Mouse (Mus musculus) fat pad, adult 2 months (tissue): Measurements from ENCODE around the gene Utp11.

Source experiments
- DNase-seq: peaks from one replicate; pipeline ENCODE4 v3.0.0-alpha.2; 2011; ENCODE audit warnings: low read depth, low spot score; ENCODE audit errors: extremely low read depth

The Utp11 gene

GRCm38 (mm10) chr4:124672347-124673320, 20.8 kb downstream of the Utp11 start:
- no peak for DNase-seq

GRCm38 (mm10) chr4:124671583-124671982, 21.8 kb downstream of the Utp11 start:
- DNase-seq: no peak

GRCm38 (mm10) chr4:124670232-124670631, 23.2 kb downstream of the Utp11 start:
- DNase-seq: no peak

- no peak for DNase-seq
Measured at GRCm38 (mm10) chr4:124668078-124668477, 25.3 kb downstream of the Utp11 start.

GRCm38 (mm10) chr4:124667476-124668033, 25.8 kb downstream of the Utp11 start:
- no peak for DNase-seq

- no peak for DNase-seq
Measured at GRCm38 (mm10) chr4:124664604-124665003, 28.8 kb downstream of the Utp11 start.

GRCm38 (mm10) chr4:124664185-124664584, 29.2 kb downstream of the Utp11 start:
- DNase-seq: no peak

- no peak for DNase-seq
Measured at GRCm38 (mm10) chr4:124663034-124663433, 30.4 kb downstream of the Utp11 start.

- no peak for DNase-seq
Measured at GRCm38 (mm10) chr4:124660603-124661002, 32.8 kb downstream of the Utp11 start.

GRCm38 (mm10) chr4:124659251-124660217, 33.9 kb downstream of the Utp11 start:
- no peak for DNase-seq

GRCm38 (mm10) chr4:124658412-124658851, 35.0 kb downstream of the Utp11 start:
- no peak for DNase-seq

GRCm38 (mm10) chr4:124657781-124658180, 35.6 kb downstream of the Utp11 start:
- no peak for DNase-seq

GRCm38 (mm10) chr4:124656854-124657650, 36.3 kb downstream of the Utp11 start:
- DNase-seq: no peak

- no peak for DNase-seq
Measured at GRCm38 (mm10) chr4:124656518-124656853, 36.9 kb downstream of the Utp11 start, which contains the start of gene Pou3f1. Pou3f1 (plus strand) TSS chr4:124656807.

GRCm38 (mm10) chr4:124652886-124653285, 40.5 kb downstream of the Utp11 start:
- no peak for DNase-seq

GRCm38 (mm10) chr4:124647909-124648308, 45.5 kb downstream of the Utp11 start:
- no peak for DNase-seq

GRCm38 (mm10) chr4:124646591-124646990, 46.8 kb downstream of the Utp11 start:
- no peak for DNase-seq

GRCm38 (mm10) chr4:124644974-124645433, 48.4 kb downstream of the Utp11 start:
- no peak for DNase-seq

- DNase-seq: no peak
Measured at GRCm38 (mm10) chr4:124643859-124644258, 49.5 kb downstream of the Utp11 start.

GRCm38 (mm10) chr4:124639715-124640114, 53.7 kb downstream of the Utp11 start:
- no peak for DNase-seq
